Mouse (Mus musculus): ENCODE results near the gene Dcp1a. TPM values are rescaled to one million over a fixed set of nuclear protein-coding genes. Genes with fewer than 3 reads are reported as not detected.

The Dcp1a gene
- polyA plus RNA-seq, 1 experiment = 18.7 TPM

DNA sequence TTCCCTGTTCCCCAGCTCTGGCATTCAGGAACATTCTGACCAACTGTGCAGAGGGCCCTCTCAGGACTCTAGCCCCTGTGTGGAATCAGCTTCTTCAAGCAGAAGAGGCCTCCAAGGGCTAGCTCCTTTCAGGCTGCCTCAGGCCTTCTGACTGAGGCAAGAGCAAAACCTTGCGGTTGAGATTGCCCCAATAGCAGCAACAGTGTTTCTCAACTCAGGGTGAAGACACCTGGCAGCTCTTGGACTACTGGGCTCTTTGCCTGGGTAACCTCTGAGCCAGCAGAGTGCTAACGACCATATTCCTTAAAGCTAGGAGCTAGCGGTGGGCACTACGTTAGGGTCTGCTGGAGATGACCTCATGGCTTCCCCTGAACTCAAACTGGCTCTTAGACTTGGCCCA lies 73.8 kb downstream of the Dcp1a start:
- H3K4me3 ChIP-seq (ENCODE audit: insufficient read depth, low read length) = no peak overlapping the region
- H3K4me1 ChIP-seq (ENCODE audit: control insufficient read depth, insufficient read depth, low read length) = peaks cover 50% of the 10 kb centered on the region
- TF ChIP-seq CTCF (IDR thresholded peaks at IDR 0.05; ENCODE audit: low read depth, low read length) = no peak
- TF ChIP-seq POLR2A (IDR thresholded peaks at IDR 0.05; ENCODE audit: borderline replicate concordance, low read depth, low read length) = no peak
- H3K27ac ChIP-seq (ENCODE audit: insufficient read depth, low read depth, low read length) = no peak overlapping the region

DNA sequence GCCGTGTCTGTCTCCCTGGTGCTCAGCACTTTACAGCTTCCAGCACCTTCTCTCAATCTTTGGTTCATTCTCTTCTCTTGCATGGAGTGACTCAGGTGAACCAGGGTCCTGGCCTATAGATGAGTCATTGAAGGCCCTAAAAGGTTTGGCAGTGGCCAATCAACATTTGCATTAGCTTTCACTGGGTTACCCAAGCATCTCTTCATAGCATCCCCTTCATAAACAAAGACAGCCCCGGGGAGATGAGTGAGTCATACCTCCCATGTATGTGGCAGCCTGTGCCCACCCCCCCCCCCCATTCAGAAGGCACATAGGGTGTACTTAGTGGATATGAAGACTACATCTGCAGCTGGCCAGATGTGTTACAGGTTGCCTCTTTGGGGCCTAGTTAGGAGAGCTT lies 77.3 kb downstream of the Dcp1a start:
- H3K4me1 ChIP-seq (ENCODE audit: control insufficient read depth, insufficient read depth, low read length) = peaks cover 37% of the 10 kb centered on the region
- no peak overlapping the region for H3K4me3 ChIP-seq (ENCODE audit: insufficient read depth, low read length)
- TF ChIP-seq CTCF (IDR thresholded peaks at IDR 0.05; ENCODE audit: low read depth, low read length) = no peak
- no peak overlapping the region for H3K27ac ChIP-seq (ENCODE audit: insufficient read depth, low read depth, low read length)

DNA sequence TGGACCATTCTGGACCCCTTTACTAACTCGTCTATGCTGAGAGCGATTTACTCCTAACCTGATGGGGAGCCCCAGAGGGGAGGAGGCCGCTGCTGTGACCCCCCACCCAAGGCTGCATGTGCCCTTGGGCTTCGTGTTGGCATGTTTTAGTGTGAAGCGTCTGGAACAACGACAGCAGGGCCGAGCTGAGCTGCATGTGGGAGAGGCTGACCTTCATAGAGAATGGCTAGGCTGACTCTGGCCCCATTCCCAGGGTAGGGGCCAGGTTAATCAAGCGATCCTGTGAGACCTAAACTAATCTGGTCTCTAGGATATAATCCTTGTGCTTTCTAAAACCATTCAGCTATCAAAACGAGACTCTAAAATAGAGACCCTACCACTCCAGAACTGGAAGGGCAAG lies 78.4 kb downstream of the Dcp1a start:
- Histone ChIP-seq H3K27ac (ENCODE audit: insufficient read depth, low read depth, low read length) (no peak overlapping the region), H3K4me1 (ENCODE audit: control insufficient read depth, insufficient read depth, low read length) (peaks cover 30% of the 10 kb centered on the region), H3K4me3 (ENCODE audit: insufficient read depth, low read length) (no peak overlapping the region)
- TF ChIP-seq CTCF (IDR thresholded peaks at IDR 0.05; ENCODE audit: low read depth, low read length) (no peak), POLR2A (IDR thresholded peaks at IDR 0.05; ENCODE audit: borderline replicate concordance, low read depth, low read length) (no peak)

DNA sequence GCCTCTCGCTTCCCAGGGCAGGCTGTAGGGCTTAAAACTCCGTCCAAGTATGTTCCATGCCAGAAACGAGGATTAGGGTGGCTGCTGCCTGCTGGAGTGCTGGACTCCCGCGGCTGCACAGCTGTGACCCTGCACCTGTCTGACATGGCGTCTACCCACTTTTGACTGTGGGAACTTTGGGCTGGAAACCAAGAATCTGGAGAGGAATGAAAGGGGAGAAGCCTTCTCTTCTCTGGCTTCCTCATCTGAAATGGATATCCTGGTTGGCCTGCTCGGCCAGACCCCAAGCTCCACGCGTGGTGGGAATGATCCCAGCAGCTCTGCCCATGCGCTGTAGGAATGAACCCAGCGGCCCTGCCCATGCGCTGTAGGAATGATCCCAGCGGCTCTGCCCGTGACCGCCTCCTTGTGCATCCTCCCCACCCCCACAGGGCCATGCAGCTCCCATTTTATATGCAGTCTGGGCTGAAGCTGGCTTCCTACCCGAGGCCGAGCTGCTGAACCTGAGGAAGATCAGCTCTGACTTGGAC lies 80.1 kb downstream of the Dcp1a start:
- no peak for TF ChIP-seq POLR2A (IDR thresholded peaks at IDR 0.05; ENCODE audit: borderline replicate concordance, low read depth, low read length)
- no peak for TF ChIP-seq CTCF (IDR thresholded peaks at IDR 0.05; ENCODE audit: low read depth, low read length)
- Histone ChIP-seq H3K4me3 (ENCODE audit: insufficient read depth, low read length) (no peak overlapping the region), H3K27ac (ENCODE audit: insufficient read depth, low read depth, low read length) (no peak overlapping the region), H3K4me1 (ENCODE audit: control insufficient read depth, insufficient read depth, low read length) (peaks cover 22% of the 10 kb centered on the region)

DNA sequence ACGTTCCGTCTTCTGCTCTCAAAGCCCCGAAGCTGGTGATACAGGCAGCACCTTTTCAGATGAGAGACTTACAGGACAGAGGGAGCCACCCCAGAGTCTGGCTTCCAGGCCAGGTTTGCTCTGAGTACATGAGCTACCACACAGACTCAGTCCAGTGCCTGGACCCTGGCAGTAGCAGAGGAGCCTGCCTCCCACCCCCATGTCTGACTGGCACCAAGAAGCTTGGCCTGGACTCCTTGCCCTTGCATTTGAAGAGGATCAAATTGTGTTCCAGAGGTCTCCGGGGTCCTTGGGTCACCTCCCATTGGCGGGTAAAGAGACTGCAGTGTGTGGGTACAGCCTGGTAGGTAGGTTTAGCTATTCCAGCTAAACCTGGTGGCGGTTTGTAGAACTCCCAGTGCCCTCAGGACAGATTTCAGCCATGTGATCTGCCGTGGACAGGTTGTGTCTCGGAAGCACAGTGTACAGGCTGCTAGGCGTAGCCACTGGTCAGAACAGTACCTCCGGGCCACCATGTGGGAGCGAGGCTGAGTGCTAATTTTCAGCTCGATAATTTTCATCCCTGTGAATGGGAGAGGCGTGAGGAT lies 81.6 kb downstream of the Dcp1a start:
- peaks cover 25% of the 10 kb centered on the region for H3K4me1 ChIP-seq (ENCODE audit: control insufficient read depth, insufficient read depth, low read length)
- no peak for TF ChIP-seq POLR2A (IDR thresholded peaks at IDR 0.05; ENCODE audit: borderline replicate concordance, low read depth, low read length)
- no peak for TF ChIP-seq CTCF (IDR thresholded peaks at IDR 0.05; ENCODE audit: low read depth, low read length)
- H3K27ac ChIP-seq (ENCODE audit: insufficient read depth, low read depth, low read length) = no peak overlapping the region
- H3K4me3 ChIP-seq (ENCODE audit: insufficient read depth, low read length) = no peak overlapping the region

DNA sequence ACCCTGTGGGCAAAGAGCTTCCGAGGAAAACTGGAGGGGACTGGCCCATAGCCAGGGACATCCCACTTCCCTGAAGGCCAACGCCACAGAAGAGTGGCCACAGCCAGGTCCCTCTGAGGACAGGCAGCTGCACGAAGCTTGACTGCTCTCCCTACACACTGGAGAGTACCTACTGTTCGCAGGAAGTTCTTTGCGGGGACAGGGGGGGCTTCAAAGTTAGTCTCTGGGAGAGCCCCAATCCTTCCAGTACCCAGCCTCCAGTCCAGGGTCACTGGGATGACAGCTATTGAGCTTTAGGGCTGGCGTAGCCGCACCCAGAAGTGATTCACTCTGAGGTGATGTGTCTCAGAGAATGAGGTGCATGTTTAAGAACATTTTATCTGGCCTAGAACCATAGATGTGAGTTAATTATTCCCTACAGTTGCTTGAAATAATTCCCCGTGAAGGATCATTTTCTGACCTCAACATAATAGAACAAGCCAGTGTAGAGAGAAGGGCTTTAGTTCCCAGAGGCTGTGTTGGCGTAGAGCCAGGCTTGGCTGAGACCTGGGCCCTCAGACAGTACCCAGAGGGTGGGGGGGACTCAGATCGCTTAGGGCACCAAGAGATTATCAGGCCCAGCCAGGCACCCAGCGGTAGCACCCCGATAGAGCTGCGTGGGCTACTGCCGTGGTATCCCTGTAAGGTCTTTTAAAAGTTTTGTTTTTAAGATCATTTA lies 82.3 kb downstream of the Dcp1a start:
- H3K4me1 ChIP-seq (ENCODE audit: control insufficient read depth, insufficient read depth, low read length) = peaks cover 18% of the 10 kb centered on the region
- TF ChIP-seq CTCF (IDR thresholded peaks at IDR 0.05; ENCODE audit: low read depth, low read length) (no peak), POLR2A (IDR thresholded peaks at IDR 0.05; ENCODE audit: borderline replicate concordance, low read depth, low read length) (no peak)
- no peak overlapping the region for H3K27ac ChIP-seq (ENCODE audit: insufficient read depth, low read depth, low read length)
- no peak overlapping the region for H3K4me3 ChIP-seq (ENCODE audit: insufficient read depth, low read length)

DNA sequence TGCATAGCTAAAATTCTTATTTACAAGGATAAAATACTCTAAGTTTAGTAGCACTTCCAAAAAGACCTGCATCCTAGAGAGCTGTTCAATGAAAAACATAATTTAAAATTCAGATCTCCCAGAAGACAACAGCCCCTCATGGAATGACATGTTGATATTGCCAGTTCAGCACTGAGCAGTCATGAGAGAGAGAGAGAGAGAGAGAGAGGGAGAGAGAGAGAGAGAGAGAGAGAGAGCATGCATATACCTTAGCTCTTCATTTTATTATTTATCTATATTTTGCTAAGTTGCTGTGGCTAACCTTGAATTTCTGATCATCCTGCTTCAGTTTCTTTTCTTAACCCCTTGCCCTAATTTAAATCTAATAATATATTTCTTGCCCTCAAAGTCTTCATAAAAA lies 83.0 kb downstream of the Dcp1a start:
- H3K4me1 ChIP-seq (ENCODE audit: control insufficient read depth, insufficient read depth, low read length) = peaks cover 14% of the 10 kb centered on the region
- H3K27ac ChIP-seq (ENCODE audit: insufficient read depth, low read depth, low read length) = no peak overlapping the region
- no peak overlapping the region for H3K4me3 ChIP-seq (ENCODE audit: insufficient read depth, low read length)
- TF ChIP-seq CTCF (IDR thresholded peaks at IDR 0.05; ENCODE audit: low read depth, low read length) = no peak

DNA sequence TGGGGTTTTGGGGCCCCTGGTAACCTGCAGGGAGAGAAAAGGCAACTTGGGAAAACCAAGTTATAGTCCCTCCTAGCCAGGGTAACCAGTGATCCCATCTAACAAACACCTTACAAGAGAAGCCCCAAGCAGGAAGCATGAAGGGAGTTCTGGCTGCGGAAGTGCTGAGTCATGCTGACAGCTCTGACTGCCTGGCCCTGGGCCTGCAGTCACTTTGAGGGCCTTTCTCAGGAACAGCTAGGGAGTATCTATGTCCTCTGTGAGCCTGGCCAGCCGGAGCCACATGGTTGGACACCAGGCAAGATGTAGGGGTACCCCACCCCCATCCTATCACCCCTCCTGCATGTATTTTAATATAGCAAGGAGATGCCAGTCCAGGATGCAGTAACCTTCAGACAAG lies 85.1 kb downstream of the Dcp1a start:
- H3K4me1 ChIP-seq (ENCODE audit: control insufficient read depth, insufficient read depth, low read length) = peaks cover 13% of the 10 kb centered on the region
- TF ChIP-seq POLR2A (IDR thresholded peaks at IDR 0.05; ENCODE audit: borderline replicate concordance, low read depth, low read length) (no peak), CTCF (IDR thresholded peaks at IDR 0.05; ENCODE audit: low read depth, low read length) (no peak)
- peak overlapping the region; percentile 73 for H3K27ac ChIP-seq (ENCODE audit: insufficient read depth, low read depth, low read length)

DNA sequence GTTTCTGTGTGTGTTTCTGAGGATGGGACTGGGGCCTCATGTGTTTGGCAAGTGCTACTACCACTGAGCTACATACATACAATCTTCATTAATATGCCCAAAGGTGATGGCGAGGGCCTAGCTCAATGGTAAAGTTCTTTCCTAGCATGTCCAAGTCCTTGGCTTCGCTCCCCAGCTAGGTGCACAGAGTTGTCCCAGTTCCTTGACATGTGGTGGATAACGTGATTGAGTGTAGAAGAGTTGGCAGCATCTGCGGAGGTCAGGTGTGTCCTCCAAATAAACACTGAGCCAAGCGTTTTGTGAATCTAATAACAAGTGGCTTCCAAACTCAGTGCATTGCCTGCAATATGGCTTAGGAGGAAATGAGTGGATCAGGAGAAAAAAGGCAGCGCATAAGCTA lies 87.0 kb downstream of the Dcp1a start:
- Histone ChIP-seq H3K27ac (ENCODE audit: insufficient read depth, low read depth, low read length) (no peak overlapping the region), H3K4me3 (ENCODE audit: insufficient read depth, low read length) (no peak overlapping the region), H3K4me1 (ENCODE audit: control insufficient read depth, insufficient read depth, low read length) (peaks cover 13% of the 10 kb centered on the region)
- TF ChIP-seq POLR2A (IDR thresholded peaks at IDR 0.05; ENCODE audit: borderline replicate concordance, low read depth, low read length) (no peak), CTCF (IDR thresholded peaks at IDR 0.05; ENCODE audit: low read depth, low read length) (no peak)

More for the DNA sequence above, 85.1 kb downstream of the Dcp1a start:
- no peak overlapping the region for H3K4me3 ChIP-seq (ENCODE audit: insufficient read depth, low read length)

DNA sequence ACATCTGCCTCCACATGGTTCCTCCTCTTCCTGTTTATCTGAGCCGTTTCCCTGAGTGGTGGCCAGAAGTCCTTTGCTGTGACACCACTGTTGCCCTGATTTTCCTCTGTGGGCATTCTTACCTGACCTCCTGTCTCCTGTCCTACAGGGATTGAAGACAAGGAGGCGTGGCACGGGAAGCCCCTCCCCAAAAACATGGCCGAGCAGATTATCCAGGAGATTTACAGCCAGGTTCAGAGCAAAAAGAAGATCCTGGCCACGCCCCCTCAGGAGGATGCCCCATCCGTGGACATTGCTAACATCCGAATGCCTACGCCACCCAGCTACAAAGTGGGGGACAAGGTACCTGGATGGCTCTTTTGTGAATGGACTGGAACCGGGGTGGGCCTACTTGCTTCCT lies 88.7 kb downstream of the Dcp1a start:
- peaks cover 13% of the 10 kb centered on the region for H3K4me1 ChIP-seq (ENCODE audit: control insufficient read depth, insufficient read depth, low read length)
- no peak for TF ChIP-seq POLR2A (IDR thresholded peaks at IDR 0.05; ENCODE audit: borderline replicate concordance, low read depth, low read length)
- TF ChIP-seq CTCF (IDR thresholded peaks at IDR 0.05; ENCODE audit: low read depth, low read length) = no peak

More for the DNA sequence above, 88.7 kb downstream of the Dcp1a start:
- H3K27ac ChIP-seq (ENCODE audit: insufficient read depth, low read depth, low read length) = no peak overlapping the region
- H3K4me3 ChIP-seq (ENCODE audit: insufficient read depth, low read length) = no peak overlapping the region

All from bone marrow macrophage, adult 2 months (primary cell).